Mouse (Mus musculus) stomach, postnatal 0 days (tissue): ENCODE data around the gene Slamf1. TPM values are rescaled to one million over a fixed set of nuclear protein-coding genes. Genes with fewer than 3 reads are reported as not detected.

Source experiments
- ATAC-seq: fragments of 200-750 bp; cut with Nextera tagmentation; 2 replicates; pipeline ENCODE4 v1.8.0; 2017; ENCODE audit not compliant: low FRiP score, low TSS enrichment
- DNase-seq: peaks from one replicate; pipeline ENCODE4 v3.0.0-alpha.2; 2016; ENCODE audit warnings: low spot score
- H3K27ac ChIP-seq: fragments of 300-500 bp; sonication (generic); replicated peaks from 2 replicates; pipeline ENCODE4 v1.5.1; 2014; ENCODE audit warnings: mild to moderate bottlenecking, control low read depth
- H3K27me3 ChIP-seq: fragments of 300-500 bp; sonication (generic); 2 replicates; pipeline ENCODE4 v1.6.1; 2014; ENCODE audit warnings: low read length; ENCODE audit not compliant: control insufficient read depth, insufficient read depth
- H3K36me3 ChIP-seq: fragments of 300-500 bp; sonication (generic); 2 replicates; pipeline ENCODE4 v1.6.1; 2014; ENCODE audit warnings: low read length, mixed read lengths; ENCODE audit not compliant: control insufficient read depth, insufficient read depth
- H3K4me1 ChIP-seq: fragments of 300-500 bp; sonication (generic); replicated peaks from 2 replicates; pipeline ENCODE4 v1.6.1; 2014; ENCODE audit warnings: antibody characterized with exemption; ENCODE audit not compliant: control insufficient read depth, insufficient read depth
- H3K4me2 ChIP-seq: fragments of 300-500 bp; sonication (generic); replicated peaks from 2 replicates; pipeline ENCODE4 v1.6.1; 2014; ENCODE audit warnings: low read depth, mild to moderate bottlenecking, control low read depth, moderate library complexity
- H3K4me3 ChIP-seq: fragments of 300-500 bp; sonication (generic); 2 replicates; pipeline ENCODE4 v1.5.1; 2014; ENCODE audit warnings: low read depth, low read length, control low read depth
- H3K9ac ChIP-seq: fragments of 300-500 bp; sonication (generic); 2 replicates; pipeline ENCODE4 v1.6.1; 2014; ENCODE audit warnings: mild to moderate bottlenecking, low read length, control low read depth, mixed read lengths
- H3K9me3 ChIP-seq: fragments of 300-500 bp; sonication (generic); 2 replicates; pipeline ENCODE4 v1.6.1; 2016; ENCODE audit warnings: low read length; ENCODE audit not compliant: control insufficient read depth
- CTCF ChIP-seq: IDR thresholded peaks from 2 replicates; pipeline ENCODE4 v1.5.1; 2016; ENCODE audit warnings: antibody characterized with exemption, low read depth, mild to moderate bottlenecking, moderate library complexity
- EP300 ChIP-seq: optimal IDR thresholded peaks from 2 replicates; pipeline ENCODE3; 2016; ENCODE audit warnings: antibody characterized with exemption
- WGBS: fragments of 180-500 bp; shearing (Covaris S2); extraction: QIAGEN DNeasy Blood & Tissue Kit; methylation state at CpG from one replicate; pipeline ENCODE4 v1.1.7; 2014; 5-methylcytosine and 5-hydroxymethylcytosine counted together
- polyA plus RNA-seq: library from polyadenylated mRNA; unstranded; fragments of >200 nt; fragmentation: Nextera tagmentation; extraction: Ambion mirVana; gene quantifications from 2 replicates; pipeline ENCODE4 v1.2.1, GENCODE M21; 2015

Gene Slamf1
- polyA plus RNA-seq, 1 experiment from 2014 or later, result 0.05 TPM

- H3K4me1 ChIP-seq, result no peaks in the 10 kb centered on the region
- 64% methylated on average over 4 of the region's 4 CpGs for WGBS
- no peak for ATAC-seq
- DNase-seq, result no peak
- no peak overlapping the region for H3K4me3 ChIP-seq
- H3K9ac ChIP-seq, result no peak overlapping the region
- TF ChIP-seq EP300 (no peak), CTCF (no peak)
- no peaks in the 10 kb centered on the region for H3K9me3 ChIP-seq
- no peak overlapping the region for H3K27ac ChIP-seq
- no peak overlapping the region for H3K4me2 ChIP-seq
- H3K36me3 ChIP-seq, result no peaks in the 10 kb centered on the region
- no peaks in the 10 kb centered on the region for H3K27me3 ChIP-seq
Measured at GRCm38 (mm10) chr1:171840450-171841023, 73.6 kb downstream of the Slamf1 start.

GRCm38 (mm10) chr1:171845035-171845754 is 78.3 kb downstream of the Slamf1 start:
- H3K27me3 ChIP-seq, result no peaks in the 10 kb centered on the region
- H3K4me1 ChIP-seq, result no peaks in the 10 kb centered on the region
- no peak overlapping the region for H3K4me3 ChIP-seq
- DNase-seq, result no peak
- no peak overlapping the region for H3K9ac ChIP-seq
- no peak for ATAC-seq
- 63% methylated on average over 5 of the region's 5 CpGs for WGBS
- H3K9me3 ChIP-seq, result no peaks in the 10 kb centered on the region
- no peak overlapping the region for H3K27ac ChIP-seq
- TF ChIP-seq CTCF (no peak), EP300 (no peak)
- no peak overlapping the region for H3K4me2 ChIP-seq
- no peaks in the 10 kb centered on the region for H3K36me3 ChIP-seq

DNA sequence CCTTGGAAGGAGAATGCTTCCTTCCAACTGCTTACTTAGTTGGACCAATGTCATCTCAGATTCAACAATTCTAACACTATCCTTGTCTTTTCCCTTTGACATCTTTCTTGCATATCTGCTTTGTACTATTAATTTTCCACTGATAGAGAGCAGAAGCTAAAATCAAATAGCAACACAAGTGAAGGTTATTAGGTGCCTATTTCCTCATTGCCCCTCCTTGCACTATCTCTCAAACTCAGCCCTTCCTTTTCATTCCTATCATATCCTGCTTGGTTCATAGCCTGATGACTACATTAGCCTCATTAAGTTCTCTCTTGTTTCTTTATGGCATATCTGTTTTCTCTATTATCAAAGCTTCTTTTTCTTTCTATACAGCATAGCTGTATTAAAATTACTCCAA is 81.3 kb downstream of the Slamf1 start:
- H3K4me3 ChIP-seq, result no peak overlapping the region
- TF ChIP-seq CTCF (no peak), EP300 (no peak)
- H3K27me3 ChIP-seq, result no peaks in the 10 kb centered on the region
- H3K4me2 ChIP-seq, result no peak overlapping the region
- no peak overlapping the region for H3K9ac ChIP-seq
- H3K9me3 ChIP-seq, result no peaks in the 10 kb centered on the region
- H3K27ac ChIP-seq, result no peak overlapping the region
- no peaks in the 10 kb centered on the region for H3K36me3 ChIP-seq
- DNase-seq, result no peak
- H3K4me1 ChIP-seq, result no peaks in the 10 kb centered on the region
- ATAC-seq, result no peak

DNA sequence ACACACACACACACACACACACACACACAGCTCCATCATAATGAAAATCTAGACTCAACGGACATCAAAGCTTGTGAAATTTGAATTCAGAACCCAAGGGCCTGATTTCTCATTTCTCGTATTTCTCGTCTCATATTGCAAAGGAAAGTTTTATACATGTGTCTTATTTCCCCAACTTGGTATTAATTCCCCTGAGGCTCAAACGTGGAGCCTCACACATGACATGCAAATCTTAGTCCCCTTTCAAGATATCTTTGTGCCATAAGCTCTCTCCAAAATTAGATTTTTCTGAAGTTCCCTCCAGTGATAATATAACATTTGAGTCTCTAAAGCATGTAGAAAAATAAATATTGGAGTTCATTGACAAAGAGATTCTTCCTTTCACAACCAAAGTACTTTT is 81.8 kb downstream of the Slamf1 start:
- no peak overlapping the region for H3K27ac ChIP-seq
- no peak overlapping the region for H3K4me3 ChIP-seq
- no peaks in the 10 kb centered on the region for H3K4me1 ChIP-seq
- H3K4me2 ChIP-seq, result no peak overlapping the region
- no peaks in the 10 kb centered on the region for H3K36me3 ChIP-seq
- no peak overlapping the region for H3K9ac ChIP-seq
- ATAC-seq, result no peak
- H3K27me3 ChIP-seq, result no peaks in the 10 kb centered on the region
- no peaks in the 10 kb centered on the region for H3K9me3 ChIP-seq
- 76% methylated on average over 4 of the region's 4 CpGs for WGBS
- no peak for DNase-seq
- TF ChIP-seq CTCF (no peak), EP300 (no peak)

GRCm38 (mm10) chr1:171849454-171849853 is 82.5 kb downstream of the Slamf1 start:
- Histone ChIP-seq H3K9ac (no peak overlapping the region), H3K36me3 (no peaks in the 10 kb centered on the region), H3K4me3 (no peak overlapping the region), H3K9me3 (no peaks in the 10 kb centered on the region), H3K27ac (no peak overlapping the region), H3K4me2 (no peak overlapping the region), H3K27me3 (no peaks in the 10 kb centered on the region), H3K4me1 (no peaks in the 10 kb centered on the region)
- TF ChIP-seq EP300, result no peak
- TF ChIP-seq CTCF, result no peak
- 87% methylated on average over 5 of the region's 5 CpGs for WGBS
- ATAC-seq, result no peak
- DNase-seq, result no peak

Other genes with a start within 250 kb of the Slamf1 start
- gene Itln1, start 231.8 kb upstream of the Slamf1 start, polyA plus RNA-seq, result 0.25 and 0.33 TPM in 2 replicates
- gene Cd244a, start 207.9 kb upstream of the Slamf1 start, polyA plus RNA-seq, result 0.21 and 0.33 TPM in 2 replicates
- 0.13 and 0.18 TPM in 2 replicates for gene Ly9, start 159.7 kb upstream of the Slamf1 start, polyA plus RNA-seq
- 0.05 and 0.38 TPM in 2 replicates for gene Slamf7, start 114.1 kb upstream of the Slamf1 start, polyA plus RNA-seq
- 2.6 and 2.9 TPM in 2 replicates for gene Cd48, start 85.1 kb upstream of the Slamf1 start, polyA plus RNA-seq
- 1.5 and 1.8 TPM in 2 replicates for gene Cd84, start 72.6 kb downstream of the Slamf1 start, polyA plus RNA-seq
- not detected in 2 replicates for gene Gm10521, start 128.5 kb downstream of the Slamf1 start, polyA plus RNA-seq
- gene Slamf6, start 150.4 kb downstream of the Slamf1 start, polyA plus RNA-seq, result 0.06 and 0.36 TPM in 2 replicates